Mouse (Mus musculus): ENCODE results near the gene Gpr171. TPM values are rescaled to one million over a fixed set of nuclear protein-coding genes. Genes with fewer than 3 reads are reported as not detected.

The Gpr171 gene
- total RNA-seq, 1 experiment from 2014 or later: 57.4 TPM

- no peak for ATAC-seq (replicated peaks; ENCODE audit: low read depth, poor library complexity, severe bottlenecking)
Measured at GRCm38 (mm10) chr3:59060131-59060530, 41.5 kb downstream of the Gpr171 start.

GRCm38 (mm10) chr3:59059022-59059541 is 42.5 kb downstream of the Gpr171 start:
- peak; percentile 67 for ATAC-seq (replicated peaks; ENCODE audit: low read depth, poor library complexity, severe bottlenecking)

GRCm38 (mm10) chr3:59054834-59055535 is 46.6 kb downstream of the Gpr171 start:
- peak; percentile 72 for ATAC-seq (replicated peaks; ENCODE audit: low read depth, poor library complexity, severe bottlenecking)

Other genes with a start within 250 kb of the Gpr171 start
- gene Clrn1, start 216.5 kb downstream of the Gpr171 start, total RNA-seq (2017): not detected in 2 replicates
- gene Med12l, start 96.0 kb downstream of the Gpr171 start, total RNA-seq (2017): 11.3 and 12.6 TPM in 2 replicates
- 18.9 and 22.0 TPM in 2 replicates for gene P2ry14, start 51.8 kb upstream of the Gpr171 start, total RNA-seq (2017)
- 0.14 TPM in 1 of 2 replicates, not detected in the other for gene Gpr87, start 93.3 kb upstream of the Gpr171 start, total RNA-seq (2017)
- gene P2ry13, start 109.1 kb upstream of the Gpr171 start, total RNA-seq (2017): 0.58 and 0.91 TPM in 2 replicates
- 0.15 TPM in 1 of 2 replicates, not detected in the other for gene P2ry12, start 161.1 kb upstream of the Gpr171 start, total RNA-seq (2017)
- 0.41 TPM in 1 of 2 replicates, not detected in the other for gene Igsf10, start 242.6 kb upstream of the Gpr171 start, total RNA-seq (2017)